Mouse (Mus musculus) bone marrow macrophage, adult 2 months (primary cell): Measurements from ENCODE around the gene Ift52.
A peak's percentile ranks its signal among the peaks of the same experiment; 100 is the strongest.

ENCODE experiments used
- CTCF ChIP-seq: IDR thresholded peaks from 2 replicates; pipeline ENCODE4 v1.5.1; 2012; ENCODE audit warnings: low read depth, mild to moderate bottlenecking, low read length, moderate library complexity
- POLR2A ChIP-seq: IDR thresholded peaks from 2 replicates; pipeline ENCODE4 v1.6.1; 2012; ENCODE audit warnings: mild to moderate bottlenecking, low read depth, low read length, borderline replicate concordance

DNA sequence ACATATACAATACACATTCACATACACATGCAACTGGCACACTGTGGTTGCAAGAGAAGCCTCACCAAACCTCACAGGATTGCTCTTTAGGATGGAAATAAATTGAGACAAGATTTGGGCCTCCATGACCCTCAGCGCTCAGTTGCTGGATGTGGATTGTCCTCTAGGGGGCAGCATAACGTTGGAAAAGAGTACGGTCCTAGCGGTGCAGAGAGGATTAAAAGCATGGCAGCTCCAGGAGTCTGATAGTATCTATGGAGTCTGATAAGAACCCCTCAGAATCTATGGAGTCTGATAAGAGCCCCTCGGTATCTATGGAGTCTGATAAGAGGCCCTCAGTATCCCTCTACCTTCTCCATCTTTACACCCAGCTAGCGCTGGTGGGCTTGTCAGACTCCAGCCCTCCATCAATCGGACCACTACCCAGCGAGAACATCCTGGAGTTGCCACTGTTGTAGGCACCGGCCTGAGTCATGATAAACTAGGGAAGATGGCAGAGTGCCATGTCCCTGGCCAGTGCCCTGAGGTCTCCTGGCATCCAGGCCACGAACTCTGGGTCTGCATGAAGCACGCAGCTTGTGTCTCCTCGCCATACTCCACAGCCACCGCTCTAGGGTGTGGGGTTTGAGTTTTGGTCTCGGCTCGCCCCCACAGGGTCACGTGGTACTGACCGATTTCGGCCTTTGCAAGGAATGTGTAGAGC is 18.5 kb upstream of the Ift52 start:
- TF ChIP-seq CTCF: peak; percentile 84
- no peak for TF ChIP-seq POLR2A
